Mouse (Mus musculus): ENCODE measurements around the gene Gm21060.
"Not testable (repeated sequence)": the region's sequence is repeated elsewhere in the genome, so short reads cannot be mapped to it uniquely, and the experiment has no call there.

The Gm21060 gene

GRCm38 (mm10) chr19:61296969-61297368, at the start of gene Gm21060:
TSS of gene Gm21060 (minus strand) at chr19:61297069.
- no peak for DNase-seq (ENCODE audit: low spot score)

GRCm38 (mm10) chr19:61320844-61321243, 24.0 kb upstream of the Gm21060 start:
- DNase-seq (ENCODE audit: low spot score), result not testable (repeated sequence)

- not testable (repeated sequence) for DNase-seq (ENCODE audit: low spot score)
Observed at GRCm38 (mm10) chr19:61313185-61313584, 16.3 kb upstream of the Gm21060 start.

GRCm38 (mm10) chr19:61312400-61312799, 15.5 kb upstream of the Gm21060 start:
- DNase-seq (ENCODE audit: low spot score), result not testable (repeated sequence)

GRCm38 (mm10) chr19:61308083-61308482, 11.2 kb upstream of the Gm21060 start:
- not testable (repeated sequence) for DNase-seq (ENCODE audit: low spot score)

- not testable (repeated sequence) for DNase-seq (ENCODE audit: low spot score)
Observed at GRCm38 (mm10) chr19:61285033-61285432, 11.8 kb downstream of the Gm21060 start.

GRCm38 (mm10) chr19:61283581-61283980, 13.3 kb downstream of the Gm21060 start:
- no peak for DNase-seq (ENCODE audit: low spot score)

GRCm38 (mm10) chr19:61275446-61275845, 21.4 kb downstream of the Gm21060 start:
- DNase-seq (ENCODE audit: low spot score), result no peak

GRCm38 (mm10) chr19:61269141-61269540, 27.7 kb downstream of the Gm21060 start:
- DNase-seq (ENCODE audit: low spot score), result not testable (repeated sequence)

- no peak for DNase-seq (ENCODE audit: low spot score)
Observed at GRCm38 (mm10) chr19:61267141-61267540, 29.7 kb downstream of the Gm21060 start.

GRCm38 (mm10) chr19:61266651-61267050, 30.2 kb downstream of the Gm21060 start:
- no peak for DNase-seq (ENCODE audit: low spot score)

- peak; percentile 24 for DNase-seq (ENCODE audit: low spot score)
Observed at GRCm38 (mm10) chr19:61266246-61266615, 30.6 kb downstream of the Gm21060 start.

- peak; percentile 65 for DNase-seq (ENCODE audit: low spot score)
Observed at GRCm38 (mm10) chr19:61265349-61266245, 31.3 kb downstream of the Gm21060 start.

- DNase-seq (ENCODE audit: low spot score), result no peak
Observed at GRCm38 (mm10) chr19:61264933-61265332, 31.9 kb downstream of the Gm21060 start.

- no peak for DNase-seq (ENCODE audit: low spot score)
Observed at GRCm38 (mm10) chr19:61264227-61264626, 32.6 kb downstream of the Gm21060 start.

GRCm38 (mm10) chr19:61261241-61261640, 35.6 kb downstream of the Gm21060 start:
- no peak for DNase-seq (ENCODE audit: low spot score)

- DNase-seq (ENCODE audit: low spot score), result no peak
Observed at GRCm38 (mm10) chr19:61257733-61258132, 39.1 kb downstream of the Gm21060 start.

- no peak for DNase-seq (ENCODE audit: low spot score)
Observed at GRCm38 (mm10) chr19:61256166-61256887, 40.5 kb downstream of the Gm21060 start.

- DNase-seq (ENCODE audit: low spot score), result not testable (repeated sequence)
Observed at GRCm38 (mm10) chr19:61247334-61247733, 49.5 kb downstream of the Gm21060 start.

Measured in urinary bladder, postnatal 14 days (tissue).